Mouse (Mus musculus): ENCODE measurements around the gene Iltifb.
"Not testable (repeated sequence)": the region's sequence is repeated elsewhere in the genome, so short reads cannot be mapped to it uniquely, and the experiment has no call there.

DNA sequence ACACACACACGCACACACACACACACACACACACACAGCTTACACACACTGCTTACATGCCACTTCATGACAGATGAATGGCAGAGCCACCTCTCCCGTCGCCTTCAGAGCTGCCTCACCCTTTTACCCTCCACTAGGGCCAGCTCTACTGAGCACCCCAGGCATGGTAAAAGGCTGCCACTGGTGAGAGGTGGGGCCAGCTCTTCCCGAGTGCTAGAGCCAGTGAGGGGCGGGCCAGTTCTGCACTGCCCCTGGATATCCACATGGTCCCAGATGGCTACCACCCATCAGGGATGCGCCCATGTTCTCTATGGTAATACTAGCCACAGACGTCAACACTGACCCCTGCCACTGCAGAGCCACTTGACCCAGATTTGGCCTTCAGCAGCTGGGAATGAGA lies 12.3 kb downstream of the Iltifb start:
- not testable (repeated sequence) for TF ChIP-seq MAFK (IDR thresholded peaks at IDR 0.05; ENCODE audit: insufficient replicate concordance, low read length); CTCF (conservative IDR thresholded peaks at IDR 0.05 in 1 of 2, IDR thresholded peaks at IDR 0.05 in 1 of 2; ENCODE audit: low read depth in 2 of 2, low read length in 2 of 2); POLR2A (IDR thresholded peaks at IDR 0.05; ENCODE audit: low read depth, low read length); ZNF384 (IDR thresholded peaks at IDR 0.05; ENCODE audit: low read depth, low read length); RCOR1 (conservative IDR thresholded peaks at IDR 0.05; ENCODE audit: low read depth, low read length); NRF1 (IDR thresholded peaks at IDR 0.05; ENCODE audit: low read depth, low read length); TCF12 (IDR thresholded peaks at IDR 0.05; ENCODE audit: low read depth, low read length); EP300 (IDR thresholded peaks at IDR 0.05; ENCODE audit: low read length); JUND (conservative IDR thresholded peaks at IDR 0.05; ENCODE audit: low read depth, low read length); ZMIZ1 (IDR thresholded peaks at IDR 0.05; ENCODE audit: low read depth, low read length); ETS1 (conservative IDR thresholded peaks at IDR 0.05; ENCODE audit: low read depth, low read length); UBTF (IDR thresholded peaks at IDR 0.05; ENCODE audit: low read depth, low read length); MXI1 (IDR thresholded peaks at IDR 0.05; ENCODE audit: low read depth, low read length); HCFC1 (IDR thresholded peaks at IDR 0.05; ENCODE audit: low read depth, low read length)
